Mouse (Mus musculus): ENCODE results near the gene Kif11. TPM values are rescaled to one million over a fixed set of nuclear protein-coding genes. Genes with fewer than 3 reads are reported as not detected.
A peak's percentile ranks its signal among the peaks of the same experiment; 100 is the strongest.

Gene Kif11
- polyA plus RNA-seq, 1 experiment, result 5.3 TPM

DNA sequence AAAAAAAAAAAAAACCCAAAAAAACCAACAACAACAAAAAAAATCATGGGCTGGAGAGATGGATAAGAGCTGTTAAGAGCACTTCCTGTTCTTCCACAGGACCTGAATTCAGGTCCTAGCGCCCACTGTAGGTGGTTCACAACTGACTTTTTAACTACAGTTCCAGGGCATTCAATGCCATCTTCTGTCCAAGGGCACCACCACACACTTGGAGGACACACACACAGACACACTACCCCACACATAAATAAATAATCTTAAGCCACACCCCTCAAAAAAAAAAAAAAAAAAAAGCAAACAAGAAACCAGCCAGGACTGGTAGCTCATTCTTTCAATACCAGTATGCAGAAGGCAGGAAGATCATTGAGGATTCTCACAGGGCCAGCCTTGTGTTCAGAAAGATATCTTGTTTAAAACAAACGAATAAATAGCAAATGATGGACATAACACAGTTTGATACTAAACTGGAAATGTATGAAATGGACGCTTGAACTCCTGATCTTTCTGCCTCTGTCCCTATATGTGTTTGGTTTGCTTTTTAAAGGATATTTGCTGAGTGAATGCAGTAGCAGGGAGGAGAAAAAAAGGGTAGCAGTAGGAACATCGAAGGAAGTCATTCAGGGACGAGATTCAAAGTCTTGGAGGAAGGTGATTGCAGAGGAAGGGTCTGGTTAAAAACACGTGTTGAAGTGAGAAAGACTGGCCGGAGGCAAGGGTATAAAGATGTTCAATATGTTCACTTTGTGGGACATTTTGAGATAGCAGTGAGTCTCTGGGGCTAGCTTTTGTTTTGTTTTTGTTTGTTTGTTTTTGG, 1.1 kb upstream of the Kif11 start:
- 17% methylated on average over 7 of the region's 7 CpGs for WGBS
- DNase-seq (ENCODE audit: low read depth, low spot score), result no peak

DNA sequence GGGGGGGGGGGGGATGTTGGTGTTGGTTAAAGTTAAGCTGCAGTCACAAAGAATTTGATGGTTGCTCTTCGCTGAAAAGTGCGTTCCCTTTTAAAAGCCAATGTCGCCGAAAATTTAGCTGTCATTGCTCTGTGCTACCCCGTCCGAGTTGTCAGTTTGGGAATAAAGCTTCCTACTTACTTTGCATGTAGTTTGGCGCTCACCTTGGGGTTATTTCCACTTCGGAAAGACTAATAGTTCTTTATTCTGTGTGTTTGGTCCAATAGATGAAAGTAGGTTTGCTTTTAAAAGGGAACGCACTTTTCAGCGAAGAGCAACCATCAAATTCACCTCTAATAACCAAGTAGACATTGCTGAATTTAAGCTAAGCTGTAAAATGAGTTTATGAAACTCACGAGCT, 638 bp downstream of the Kif11 start:
- DNase-seq (ENCODE audit: low read depth, low spot score), result no peak
- WGBS, result 2% methylated on average over 11 of the region's 11 CpGs

DNA sequence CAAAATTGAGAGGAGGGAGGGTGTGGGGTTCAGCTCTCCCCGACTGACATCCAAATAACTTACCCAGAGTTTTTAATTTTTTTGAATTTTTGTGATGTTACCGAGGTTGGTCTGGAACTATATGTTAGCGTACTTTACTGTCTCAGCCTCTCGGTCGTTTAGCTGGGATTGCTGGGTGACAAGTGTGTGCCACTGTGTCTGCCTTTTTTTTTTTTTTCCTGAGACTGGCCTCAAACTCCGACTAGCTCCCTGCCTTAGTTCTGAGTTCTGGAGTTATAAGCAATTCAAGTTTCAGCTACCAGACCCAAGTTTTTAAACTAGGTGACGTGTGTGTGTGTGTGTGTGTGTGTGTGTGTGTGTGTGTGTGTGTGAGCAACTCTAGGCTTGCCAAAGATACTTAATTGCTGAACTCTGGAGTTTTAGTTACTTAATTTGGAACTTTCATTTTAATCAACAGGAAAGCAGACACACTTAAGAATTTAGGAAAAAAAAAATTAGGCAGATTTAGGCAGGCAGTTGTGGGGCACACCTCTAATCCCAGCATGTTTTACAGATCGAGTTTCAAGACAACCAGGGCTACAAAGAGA, 1.3 kb downstream of the Kif11 start:
- WGBS, result 4% methylated on average over 8 of the region's 8 CpGs
- no peak for DNase-seq (ENCODE audit: low read depth, low spot score)

DNA sequence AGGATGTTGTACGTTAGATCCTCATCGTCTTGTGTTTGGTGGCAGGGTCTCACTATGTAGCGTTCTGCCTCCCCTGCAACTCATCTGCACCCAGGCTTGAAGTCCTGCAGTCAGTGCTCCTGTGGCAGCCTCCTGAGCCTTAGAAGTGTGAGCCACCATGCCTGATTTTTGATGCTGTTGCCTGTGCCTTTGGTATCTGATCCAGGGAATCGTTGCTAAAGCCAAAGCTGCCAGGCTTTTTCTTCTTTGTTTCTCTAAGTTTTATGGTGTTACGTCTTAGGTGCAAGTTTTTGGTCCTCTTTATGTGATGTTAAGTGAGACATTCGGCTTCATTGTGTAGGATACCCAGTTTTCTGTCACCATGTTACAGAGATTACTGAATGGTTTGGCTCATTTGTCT, 2.6 kb downstream of the Kif11 start:
- WGBS, result 62% methylated on average over 6 of the region's 6 CpGs
- DNase-seq (ENCODE audit: low read depth, low spot score), result no peak

DNA sequence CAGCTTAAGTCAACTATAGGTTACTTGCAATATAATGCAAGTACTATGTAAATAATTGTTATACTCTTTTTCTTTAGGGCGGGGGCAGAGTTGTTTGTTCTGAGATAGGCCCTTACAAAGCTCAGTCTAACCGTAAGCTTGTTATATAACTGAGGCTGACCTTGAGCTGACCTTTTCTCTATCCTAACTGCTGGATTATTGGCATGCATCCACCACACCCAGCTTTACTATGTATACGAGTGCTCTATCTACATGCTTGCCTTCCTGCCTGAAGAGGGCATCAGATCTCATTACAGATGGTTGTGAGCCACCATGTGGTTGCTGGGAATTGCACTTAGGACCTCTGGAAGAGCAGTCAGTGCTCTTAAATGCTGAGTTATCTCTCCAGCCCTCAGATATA, 9.9 kb downstream of the Kif11 start:
- DNase-seq (ENCODE audit: low read depth, low spot score), result no peak
- 27% methylated on average over 3 of the region's 3 CpGs for WGBS

DNA sequence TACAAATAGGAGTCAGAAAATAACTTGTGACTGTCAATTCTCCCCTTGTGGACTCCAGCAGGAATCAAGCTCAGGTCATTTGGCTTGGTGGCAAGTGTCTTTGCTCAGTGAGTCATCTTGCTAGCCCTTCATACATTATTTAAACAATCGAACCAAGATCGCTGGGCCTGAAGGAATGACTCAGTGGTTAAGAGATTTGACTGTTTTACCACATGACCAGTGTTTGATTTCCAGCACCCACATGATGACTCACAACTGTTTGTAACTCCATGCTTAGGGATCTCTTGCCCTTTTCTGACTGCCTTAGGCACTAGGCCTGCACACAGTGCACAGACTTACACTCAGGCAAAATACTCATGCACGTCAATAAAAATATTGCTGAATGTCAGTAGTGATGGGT, 15.7 kb downstream of the Kif11 start:
- 72% methylated on average over 3 of the region's 3 CpGs for WGBS
- DNase-seq (ENCODE audit: low read depth, low spot score), result no peak

DNA sequence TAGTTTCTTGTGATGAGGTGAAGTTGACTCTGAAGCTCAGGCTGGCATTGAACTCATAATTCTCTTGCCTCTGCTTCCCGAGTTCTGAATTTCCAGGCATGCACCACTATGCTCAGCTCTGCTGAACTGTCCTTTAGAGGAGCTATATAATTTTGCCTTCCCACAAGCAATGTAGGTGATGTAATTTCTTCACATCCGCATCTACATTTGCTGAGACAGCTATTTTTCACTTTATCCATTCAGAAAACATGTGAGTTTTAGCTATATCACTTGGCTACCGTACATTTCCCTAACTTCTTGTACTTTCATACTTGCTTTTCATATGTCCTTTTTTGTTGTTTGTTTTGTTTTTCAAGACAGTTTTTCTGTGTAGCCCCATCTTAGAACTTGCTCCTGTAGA, 20.1 kb downstream of the Kif11 start:
- no peak for DNase-seq (ENCODE audit: low read depth, low spot score)
- 96% methylated on average over 3 of the region's 3 CpGs for WGBS

DNA sequence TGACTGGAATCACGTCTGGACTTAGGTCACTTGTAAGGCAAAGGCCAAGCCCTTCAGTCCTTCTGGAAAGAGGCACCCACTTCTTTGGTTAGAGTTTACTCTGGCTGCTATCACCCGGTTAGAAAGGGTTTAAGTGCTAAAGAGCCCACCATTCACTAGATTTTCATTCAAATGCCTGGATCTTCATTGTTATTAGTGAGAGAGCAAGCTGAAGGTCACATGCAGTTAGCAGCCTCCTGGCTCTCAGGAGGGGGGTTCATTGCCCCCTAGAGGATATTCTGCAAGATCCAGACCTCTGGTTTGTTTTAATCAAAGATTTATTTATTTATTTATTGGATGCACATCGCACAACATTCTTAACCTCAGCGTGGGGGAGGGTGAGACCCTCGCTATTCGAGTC, 24.7 kb downstream of the Kif11 start:
- 86% methylated on average over 6 of the region's 6 CpGs for WGBS
- no peak for DNase-seq (ENCODE audit: low read depth, low spot score)

DNA sequence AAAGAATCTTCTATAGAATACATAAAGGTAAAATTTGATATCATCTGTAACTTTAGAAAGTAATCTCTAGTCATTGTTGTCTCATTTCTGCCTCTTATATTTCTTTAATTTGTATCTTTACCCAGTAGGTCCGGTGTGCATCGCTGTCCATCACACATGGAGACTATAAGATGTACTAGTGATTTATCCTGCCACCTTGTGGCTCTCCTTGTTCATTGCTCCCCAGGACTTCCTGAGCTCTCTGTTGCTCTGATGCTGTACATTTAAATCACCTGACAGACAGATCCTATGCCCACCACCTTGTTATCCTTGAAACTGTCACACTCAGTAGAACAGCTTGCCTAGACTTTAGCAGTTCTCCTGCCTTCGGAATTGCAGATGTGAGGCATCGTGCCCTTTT, 42.1 kb downstream of the Kif11 start:
- 70% methylated on average over 4 of the region's 4 CpGs for WGBS
- DNase-seq (ENCODE audit: low read depth, low spot score), result no peak

DNA sequence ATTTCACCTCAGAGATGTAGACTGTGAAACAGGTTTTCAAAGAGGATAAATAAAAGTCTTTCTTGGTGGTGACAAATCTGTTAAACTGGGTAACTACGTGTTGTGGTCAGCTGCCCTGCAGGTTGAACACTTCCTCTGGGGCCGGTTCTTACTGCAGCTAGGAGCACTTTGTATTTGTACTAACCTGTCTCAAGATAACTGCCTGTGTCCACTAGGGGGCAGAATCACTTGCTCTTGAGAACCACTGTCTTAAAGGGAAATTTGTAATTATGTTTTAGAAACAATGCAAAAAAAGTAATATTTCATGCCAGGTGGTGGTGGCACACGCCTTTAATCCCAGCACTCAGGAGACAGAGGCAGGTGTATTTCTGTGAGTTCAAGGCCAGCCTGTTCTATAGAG, 43.4 kb downstream of the Kif11 start:
- WGBS, result 22% methylated on average over 3 of the region's 3 CpGs
- DNase-seq (ENCODE audit: low read depth, low spot score), result peak; percentile 50

DNA sequence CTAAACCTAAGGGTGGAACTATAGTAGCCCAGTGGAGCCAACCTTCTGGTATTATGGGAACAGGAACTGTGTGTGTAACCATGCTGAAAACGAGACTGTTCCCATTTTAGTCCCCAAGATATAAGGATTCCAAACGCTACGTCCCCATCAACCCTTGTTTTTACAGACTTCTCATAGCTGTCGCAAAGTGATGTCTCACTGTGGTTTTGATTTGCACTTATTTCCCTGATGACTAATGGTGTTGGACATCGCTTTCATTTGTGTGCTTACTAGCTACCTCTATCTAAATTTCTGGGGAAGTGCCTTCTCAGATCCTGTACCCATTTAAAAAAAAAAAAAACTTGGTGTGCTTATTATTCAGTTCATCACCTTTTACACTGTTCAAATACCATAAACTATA, 52.4 kb downstream of the Kif11 start:
- no peak for DNase-seq (ENCODE audit: low read depth, low spot score)

DNA sequence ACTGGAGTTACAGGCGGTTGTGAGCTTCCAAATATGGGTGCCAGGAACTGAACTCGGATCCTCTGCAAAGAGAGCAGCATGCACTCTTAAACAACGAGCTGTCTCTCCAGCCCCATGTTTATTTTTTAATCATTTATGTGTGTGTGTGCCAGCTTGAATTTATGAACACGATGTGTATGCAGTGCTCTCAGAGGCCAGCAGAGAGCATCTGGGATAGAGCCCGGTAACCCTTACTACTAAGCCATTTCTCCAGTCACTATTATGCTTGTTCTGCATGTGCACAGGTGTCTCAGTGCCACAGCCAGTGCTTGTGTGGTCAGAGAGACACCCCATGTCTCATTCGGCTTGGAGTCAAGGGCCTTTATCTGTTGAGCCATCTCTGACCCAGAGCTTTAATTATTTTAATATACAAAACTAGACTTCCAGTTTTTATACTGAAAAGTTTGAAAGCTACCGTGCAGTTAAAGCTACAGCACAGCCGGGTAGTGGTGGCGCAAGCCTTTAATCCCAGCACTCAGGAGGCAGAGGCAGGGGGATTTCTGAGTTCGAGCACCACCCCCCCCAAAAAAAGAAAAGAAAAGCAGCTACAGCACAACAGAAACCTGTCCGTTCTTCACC, 55.0 kb downstream of the Kif11 start:
- WGBS, result 88% methylated on average over 11 of the region's 11 CpGs
- DNase-seq (ENCODE audit: low read depth, low spot score), result no peak

More for the DNA sequence above, 52.4 kb downstream of the Kif11 start:
- 29% methylated on average over 5 of the region's 5 CpGs for WGBS

DNA sequence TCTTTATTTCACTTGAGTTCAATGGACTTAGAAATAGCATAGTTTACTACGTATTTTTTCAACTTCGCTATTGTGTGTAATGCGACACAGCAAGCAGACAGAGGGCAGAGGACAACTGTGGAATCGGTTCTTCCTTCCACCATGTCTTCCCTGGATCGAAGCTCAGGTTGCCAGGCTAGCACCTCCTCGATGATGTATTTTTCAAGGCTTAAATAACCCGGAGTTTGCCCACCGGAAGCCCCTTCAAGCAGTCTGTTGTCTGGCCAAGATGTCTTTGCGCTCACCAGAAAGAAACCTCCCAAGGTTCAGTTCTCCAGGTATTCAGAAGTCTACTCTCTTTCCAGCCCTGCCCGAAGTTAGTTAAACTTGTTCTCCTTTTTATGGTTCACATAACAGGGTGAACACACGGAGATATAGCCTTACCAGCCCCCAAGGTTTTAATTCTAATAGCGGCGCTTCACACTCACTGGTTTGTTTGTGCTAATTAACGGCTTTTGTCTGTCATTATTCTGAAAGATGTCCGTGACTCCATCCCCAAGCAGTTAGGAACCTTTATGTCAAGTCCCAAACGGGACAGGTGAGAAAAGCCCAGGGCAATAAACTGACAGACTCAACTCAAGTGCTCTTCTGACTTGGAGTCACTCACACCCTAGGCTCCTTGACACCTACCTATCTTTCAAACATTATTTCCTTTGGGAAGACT, 56.8 kb downstream of the Kif11 start:
- 27% methylated on average over 16 of the region's 16 CpGs for WGBS
- no peak for DNase-seq (ENCODE audit: low read depth, low spot score)

DNA sequence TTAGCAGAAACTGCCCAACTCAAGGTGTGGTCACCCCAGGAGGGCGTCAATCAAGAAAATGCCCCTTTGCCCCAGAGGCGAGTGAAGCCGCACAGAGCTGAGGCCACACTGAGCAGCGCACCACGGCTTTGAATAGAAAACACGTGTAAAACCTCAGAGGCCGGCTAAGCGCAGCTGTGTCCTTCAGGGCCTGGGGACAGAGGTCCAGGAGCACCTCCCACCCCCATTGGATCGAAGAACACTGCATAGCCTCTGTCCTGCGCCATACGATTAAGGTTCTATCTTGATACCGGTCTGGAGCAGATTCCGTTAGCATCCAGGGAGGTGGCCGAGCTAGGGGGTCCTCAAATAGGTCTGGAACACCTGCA, 57.7 kb downstream of the Kif11 start:
- no peak for DNase-seq (ENCODE audit: low read depth, low spot score)
- 2% methylated on average over 14 of the region's 14 CpGs for WGBS

DNA sequence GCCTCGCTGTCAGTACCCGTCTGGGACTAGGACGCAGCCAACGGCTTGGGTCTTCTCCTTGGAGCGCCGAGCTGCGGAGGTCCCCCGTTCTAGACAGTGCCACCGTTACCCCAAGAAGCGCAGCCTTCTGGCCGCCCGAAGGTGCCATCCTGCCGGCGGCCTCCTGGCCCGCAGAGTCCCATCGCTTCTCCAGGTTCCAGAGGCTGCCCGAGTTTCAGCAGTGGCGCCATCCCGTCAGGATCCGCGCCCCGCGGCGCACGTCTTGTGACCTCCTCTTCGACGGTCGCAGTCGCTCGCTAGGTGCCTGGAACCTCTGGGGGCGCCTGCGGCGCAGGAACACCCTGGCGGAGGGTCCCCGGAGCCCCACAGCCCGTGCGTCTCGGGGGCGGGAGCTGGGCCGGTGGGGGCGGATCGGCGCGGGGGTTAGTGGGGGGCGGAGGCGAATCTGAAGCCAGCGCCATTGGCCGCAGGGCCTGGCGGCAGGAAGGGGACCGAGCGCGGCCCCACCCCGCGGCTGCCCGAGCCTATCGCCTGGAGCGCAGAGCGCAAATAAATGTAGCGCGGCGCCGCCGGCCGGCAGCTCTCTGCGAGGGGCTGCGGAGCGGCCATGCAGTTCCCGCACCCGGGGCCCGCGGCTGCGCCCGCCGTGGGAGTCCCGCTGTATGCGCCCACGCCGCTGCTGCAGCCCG, 58.2 kb downstream of the Kif11 start, which contains the start of gene Hhex:
Hhex (plus strand) TSS at position 548 of the 689 bp plus-strand sequence.
- no peak for DNase-seq (ENCODE audit: low read depth, low spot score)
- 2% methylated on average over 79 of the region's 79 CpGs for WGBS

DNA sequence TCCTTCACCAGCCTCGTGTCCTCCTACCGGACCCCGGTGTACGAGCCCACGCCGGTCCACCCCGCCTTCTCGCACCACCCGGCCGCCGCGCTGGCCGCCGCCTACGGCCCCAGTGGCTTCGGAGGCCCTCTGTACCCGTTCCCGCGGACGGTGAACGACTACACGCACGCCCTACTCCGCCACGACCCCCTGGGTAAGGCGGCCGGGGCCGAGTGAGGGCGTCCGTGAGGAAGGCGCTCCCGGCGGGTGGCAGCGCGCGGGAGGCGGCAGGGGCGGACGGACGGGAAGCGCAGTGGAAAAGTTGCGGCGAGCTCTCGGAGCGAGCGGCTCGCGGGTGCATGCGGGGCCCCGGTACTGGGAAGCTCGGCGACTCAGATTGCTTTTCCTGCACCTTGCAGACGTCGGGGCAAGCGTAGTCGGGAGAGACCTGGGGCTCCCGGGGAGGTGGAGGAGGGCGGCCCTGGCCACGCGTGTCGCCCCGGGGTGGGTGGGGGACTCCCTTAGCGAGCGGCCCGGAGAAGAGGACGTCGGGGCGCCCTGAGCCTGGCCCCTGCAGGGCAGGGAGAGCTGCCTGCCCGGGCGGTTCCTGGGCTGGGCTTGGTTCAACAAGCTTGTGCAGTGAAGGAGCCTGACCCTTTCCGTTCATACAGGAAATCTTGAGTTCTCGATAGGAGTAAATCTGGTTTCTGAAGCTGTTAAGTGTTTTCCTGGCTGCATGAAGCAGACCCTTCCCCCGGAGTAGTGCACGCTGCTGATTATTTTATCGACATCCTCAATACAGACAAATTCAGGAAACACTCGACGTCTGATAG, 59.0 kb downstream of the Kif11 start:
- DNase-seq (ENCODE audit: low read depth, low spot score), result no peak
- WGBS, result 1% methylated on average over 77 of the region's 77 CpGs

DNA sequence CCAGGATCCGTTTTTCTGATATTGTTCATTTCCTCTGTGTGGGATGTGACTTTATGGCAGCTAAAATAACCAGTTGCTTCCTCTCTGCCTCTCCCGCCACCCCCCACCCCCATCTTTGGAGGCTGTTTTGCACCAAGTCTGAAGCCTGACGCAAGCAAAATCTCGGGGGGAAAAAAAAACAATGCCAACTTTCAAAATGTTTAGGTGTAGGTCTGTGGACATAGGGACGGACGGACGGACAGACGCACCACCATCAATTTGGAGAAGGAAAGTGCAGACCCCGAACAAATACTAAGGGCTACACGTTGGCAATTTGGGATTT, 59.6 kb downstream of the Kif11 start:
- WGBS, result 45% methylated on average over 10 of the region's 10 CpGs
- no peak for DNase-seq (ENCODE audit: low read depth, low spot score)

DNA sequence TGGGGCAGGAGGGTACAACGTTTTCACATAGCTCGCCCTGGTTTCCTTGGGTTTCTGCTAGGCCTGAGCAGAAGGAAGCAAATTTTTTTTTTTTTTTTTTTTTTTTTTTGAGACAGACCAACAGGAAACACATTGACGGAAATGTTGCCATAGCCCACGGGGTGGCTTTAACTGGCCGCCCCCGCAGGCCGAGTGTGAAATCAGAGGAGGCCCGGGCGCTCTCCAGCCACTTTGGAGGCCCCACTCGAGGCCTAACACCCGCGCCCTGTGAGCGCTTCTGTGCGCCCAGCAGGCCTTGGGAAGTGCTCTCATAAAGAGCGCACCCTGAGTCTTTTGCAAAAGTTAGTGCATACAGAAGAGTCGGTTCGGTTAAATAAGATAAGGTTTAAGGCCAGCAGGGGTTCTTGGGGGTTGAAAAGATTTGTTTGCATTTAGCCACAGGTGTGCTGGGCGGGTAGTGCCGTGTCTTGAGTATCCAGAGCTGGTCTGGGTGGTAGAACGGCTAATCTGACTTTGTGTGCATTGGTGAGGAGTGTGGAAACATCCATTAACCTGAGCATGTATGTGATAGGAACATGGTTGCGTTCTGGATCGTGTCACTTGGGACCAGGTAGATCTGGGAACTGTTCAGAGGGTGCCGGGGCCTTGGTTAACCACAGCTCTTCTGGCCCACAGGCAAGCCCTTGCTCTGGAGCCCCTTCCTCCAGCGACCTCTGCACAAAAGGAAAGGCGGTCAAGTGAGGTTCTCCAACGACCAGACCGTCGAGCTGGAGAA, 60.5 kb downstream of the Kif11 start:
- no peak for DNase-seq (ENCODE audit: low read depth, low spot score)
- WGBS, result 61% methylated on average over 28 of the region's 28 CpGs

DNA sequence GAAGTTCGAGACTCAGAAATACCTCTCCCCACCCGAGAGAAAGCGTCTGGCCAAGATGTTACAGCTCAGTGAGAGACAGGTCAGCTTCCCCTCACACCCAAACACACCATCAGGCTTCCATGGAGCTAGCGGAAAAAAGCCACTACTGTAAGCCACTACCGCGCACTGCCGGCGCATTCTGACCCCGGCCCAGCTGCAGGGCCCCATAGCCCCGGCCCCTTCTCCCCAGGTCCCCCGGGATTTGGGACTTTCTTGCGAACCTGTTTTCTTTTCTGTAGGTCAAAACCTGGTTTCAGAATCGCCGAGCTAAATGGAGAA, 61.0 kb downstream of the Kif11 start:
- 54% methylated on average over 14 of the region's 14 CpGs for WGBS
- no peak for DNase-seq (ENCODE audit: low read depth, low spot score)
